ENCODE assay signal across 11 mouse cellular contexts in the genomic region with DNA sequence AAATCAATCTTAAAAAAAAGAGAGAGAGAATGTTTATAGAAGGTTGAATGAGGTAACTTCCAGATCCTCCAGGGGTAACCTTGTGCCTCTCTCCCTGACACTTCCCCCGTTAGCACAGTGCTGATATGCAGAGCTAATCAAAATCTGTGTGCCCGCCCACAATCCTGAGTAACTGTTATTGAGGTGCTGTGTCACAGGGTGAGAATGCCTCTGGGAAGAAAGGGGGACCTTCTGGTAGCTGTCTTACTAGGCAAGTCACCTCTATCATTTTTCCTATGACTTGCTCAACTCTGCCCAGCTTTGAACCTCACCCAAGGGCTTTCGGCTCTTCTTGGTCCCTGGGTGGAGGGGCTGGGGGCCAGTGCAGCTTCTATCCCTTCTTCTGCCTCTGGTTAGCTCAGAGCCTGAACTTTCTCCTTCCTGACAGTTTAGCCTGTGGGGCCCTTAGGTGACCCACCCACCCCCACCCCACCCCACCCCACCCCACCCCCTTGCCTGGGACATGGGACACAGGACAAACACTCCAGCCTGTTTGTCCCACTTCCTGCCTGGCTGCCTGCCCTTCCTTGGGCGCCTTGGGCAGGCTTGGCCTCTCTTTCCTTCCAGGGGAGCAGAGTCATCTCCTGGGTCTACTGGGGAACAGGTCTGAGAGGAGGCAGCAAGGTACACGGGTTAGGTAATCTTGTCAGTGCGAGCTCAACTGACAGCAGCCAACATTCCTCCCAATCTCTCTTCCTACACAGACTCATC. TPM values are rescaled to one million over a fixed set of nuclear protein-coding genes. Genes with fewer than 3 reads are reported as not detected.
DNase-seq lines count a peak whose midpoint lies in the region; ATAC-seq and TF ChIP-seq lines count a peak whose summit lies in the region.
"Had no signal": no experiment of that assay in that cellular context is flagged by ENCODE, and none has a peak within 500 bp of the region (broad histone marks: within the 10 kb centered on the region; RNA-seq: fewer than 3 reads in every experiment).

No protein-coding gene starts in this region.

- TF ChIP-seq CTCF in gastrocnemius, adult 2 months (IDR thresholded peaks at IDR 0.05): no peak

- H3K36me3 ChIP-seq in intestine, embryonic 16.5 days (ENCODE audit: control insufficient read depth, insufficient read depth, low read length): peaks cover 16% of the 10 kb centered on the region

- H3K9me3 ChIP-seq in intestine, embryonic 16.5 days (ENCODE audit: control insufficient read depth, low read length): no peaks in the 10 kb centered on the region
- H3K9me3 ChIP-seq: forebrain, embryonic 10.5 days had no signal

- H3K9ac ChIP-seq in intestine, embryonic 16.5 days (ENCODE audit: low read depth, low read length): no peak overlapping the region

- peak overlapping the region; percentile 83 for H3K27ac ChIP-seq in gastrocnemius, adult 2 months
- peak overlapping the region; percentile 2 for H3K27ac ChIP-seq in intestine, embryonic 16.5 days (ENCODE audit: low read length)
- H3K27ac ChIP-seq: forebrain, embryonic 10.5 days had no signal

- ATAC-seq in intestine, embryonic 16.5 days: peak; percentile 55

- no peaks in the 10 kb centered on the region for H3K27me3 ChIP-seq in intestine, embryonic 16.5 days (replicated peaks; ENCODE audit: control insufficient read depth, insufficient read depth, low read length)

- intact Hi-C loops in gastrocnemius, adult 2 months (cut with DNase I): no loop called here
- intact Hi-C loops in gastrocnemius, postnatal 14 days (cut with DNase I; ENCODE audit: low total_unique reads): no loop called here

- WGBS in intestine, embryonic 16.5 days: 60% methylated on average over 6 of the region's 6 CpGs

- peak; percentile 65 for DNase-seq in gastrocnemius, adult 2 months
- no peak for DNase-seq in gastrocnemius, postnatal 14 days
- DNase-seq in adipocyte (ENCODE audit: low spot score): peak; percentile 65
- DNase-seq in lung, postnatal 10 days: peak; percentile 89
- DNase-seq in testis, postnatal 14 days (ENCODE audit: low spot score): no peak
- DNase-seq in retina, postnatal 1 day: no peak
- no peak for DNase-seq in right cerebral cortex, postnatal 14 days

- no peak overlapping the region; the same call in 1 of the 2 replicates for H3K4me3 ChIP-seq in gastrocnemius, adult 2 months
- H3K4me3 ChIP-seq in intestine, embryonic 16.5 days (ENCODE audit: low read length): no peak overlapping the region
- H3K4me3 ChIP-seq: forebrain, embryonic 10.5 days had no signal

- peaks cover 52% of the 10 kb centered on the region for H3K4me1 ChIP-seq in intestine, embryonic 16.5 days (ENCODE audit: control insufficient read depth, insufficient read depth, low read length)

- H3K4me2 ChIP-seq in intestine, embryonic 16.5 days (ENCODE audit: low read depth, low read length): no peak overlapping the region

RNA-seq across cellular contexts. Expression of gene Fhod1, which starts 7.7 kb away (rescaled TPM):
- total RNA-seq in gastrocnemius, adult 2 months (2021): 10 to 100 TPM; 17.5 to 23.4 TPM
- 10 to 100 TPM; 12.1 to 15.6 TPM for total RNA-seq in gastrocnemius, postnatal 14 days (2021)
- 1.4 and 1.8 TPM in 2 replicates for polyA plus RNA-seq in intestine, embryonic 16.5 days (2015; fragmentation: Nextera tagmentation; extraction: Ambion mirVana)

RNA-seq across cellular contexts. Expression of gene Slc9a5, which starts 8.6 kb away (rescaled TPM):
- under 1 TPM; 0.45 to 0.92 TPM for total RNA-seq in gastrocnemius, adult 2 months (2021)
- total RNA-seq in gastrocnemius, postnatal 14 days (2021): 1 to 10 TPM in 1 of 2 experiments, under 1 TPM in 1; 0.84 to 1.0 TPM
- 0.93 and 1.1 TPM in 2 replicates for polyA plus RNA-seq in intestine, embryonic 16.5 days (2015; fragmentation: Nextera tagmentation; extraction: Ambion mirVana)

RNA-seq across cellular contexts. Expression of gene Tmem208, which starts 13.9 kb away (rescaled TPM):
- total RNA-seq in gastrocnemius, adult 2 months (2021): 10 to 100 TPM; 20.1 to 24.6 TPM
- total RNA-seq in gastrocnemius, postnatal 14 days (2021): 10 to 100 TPM; 20.6 to 21.5 TPM
- polyA plus RNA-seq in intestine, embryonic 16.5 days (2015; fragmentation: Nextera tagmentation; extraction: Ambion mirVana): 141 and 142 TPM in 2 replicates

RNA-seq across cellular contexts. Expression of gene Lrrc29, which starts 14.0 kb away (rescaled TPM):
- total RNA-seq in gastrocnemius, adult 2 months (2021): 1 to 10 TPM in 1 of 2 experiments, under 1 TPM in 1; 0.99 to 1.3 TPM
- total RNA-seq in gastrocnemius, postnatal 14 days (2021): 1 to 10 TPM in 1 of 2 experiments, under 1 TPM in 1; 0.76 to 1.6 TPM
- polyA plus RNA-seq in intestine, embryonic 16.5 days (2015; fragmentation: Nextera tagmentation; extraction: Ambion mirVana): 1.5 and 1.8 TPM in 2 replicates

RNA-seq across cellular contexts. Expression of gene Plekhg4, which starts 33.0 kb away (rescaled TPM):
- total RNA-seq in gastrocnemius, adult 2 months (2021): not detected
- under 1 TPM; 0.07 to 0.08 TPM for total RNA-seq in gastrocnemius, postnatal 14 days (2021)
- 0.06 and 0.15 TPM in 2 replicates for polyA plus RNA-seq in intestine, embryonic 16.5 days (2015; fragmentation: Nextera tagmentation; extraction: Ambion mirVana)
- total RNA-seq: heart, postnatal 14 days; neutrophil, adult 5-6 weeks had no signal

Comparison
In these comparisons a context has a peak if more than half of its experiments do, and no peak if none do; other contexts are left out.
1. DNase-seq: peak in gastrocnemius, adult 2 months (single experiment), adipocyte (single experiment) and lung, postnatal 10 days (single experiment); none in gastrocnemius, postnatal 14 days (single experiment), testis, postnatal 14 days (single experiment), retina, postnatal 1 day (single experiment) and right cerebral cortex, postnatal 14 days (single experiment).